Comparison of ENCODE assay signal across 15 mouse cellular contexts in genomic region chr3:129566013-129566412, GRCm38 (mm10). TPM values are rescaled to one million over a fixed set of nuclear protein-coding genes. Genes with fewer than 3 reads are reported as not detected.
A peak's percentile ranks its signal among the peaks of the same experiment; 100 is the strongest.
DNase-seq lines count a peak whose midpoint lies in the region; ATAC-seq lines count a peak whose summit lies in the region.
"Had no signal": no experiment of that assay in that cellular context is flagged by ENCODE, and none has a peak within 500 bp of the region (broad histone marks: within the 10 kb centered on the region; RNA-seq: fewer than 3 reads in every experiment).

No protein-coding gene starts in this region.

- 73% methylated on average over 2 of the region's 2 CpGs for WGBS in heart, embryonic 11.5 days (ENCODE audit: insufficient replicate concordance)
- 64% methylated on average over 2 of the region's 2 CpGs for WGBS in intestine, embryonic 15.5 days
- 87% methylated on average over 2 of the region's 2 CpGs for WGBS in hindbrain, embryonic 11.5 days

- H3K4me3 ChIP-seq in heart, embryonic 11.5 days (ENCODE audit: low read depth, low read length): no peak overlapping the region
- H3K4me3 ChIP-seq in intestine, embryonic 15.5 days (replicated peaks): no peak overlapping the region
- H3K4me3 ChIP-seq in hindbrain, embryonic 11.5 days (ENCODE audit: low read depth, low read length): no peak overlapping the region
- H3K4me3 ChIP-seq: limb, embryonic 15.5 days; midbrain, embryonic 15.5 days had no signal

- no peaks in the 10 kb centered on the region for H3K9me3 ChIP-seq in heart, embryonic 11.5 days (replicated peaks; ENCODE audit: control insufficient read depth, low read length)
- no peaks in the 10 kb centered on the region for H3K9me3 ChIP-seq in intestine, embryonic 15.5 days
- no peaks in the 10 kb centered on the region for H3K9me3 ChIP-seq in hindbrain, embryonic 11.5 days (ENCODE audit: control insufficient read depth, low read length)
- H3K9me3 ChIP-seq: limb, embryonic 15.5 days; midbrain, embryonic 15.5 days had no signal

- peaks cover 17% of the 10 kb centered on the region for H3K4me1 ChIP-seq in heart, embryonic 11.5 days (ENCODE audit: control insufficient read depth, insufficient read depth, low read length)
- peaks cover 14% of the 10 kb centered on the region for H3K4me1 ChIP-seq in intestine, embryonic 15.5 days (replicated peaks)
- H3K4me1 ChIP-seq in hindbrain, embryonic 11.5 days (replicated peaks; ENCODE audit: control insufficient read depth, insufficient read depth, low read length): no peaks in the 10 kb centered on the region
- H3K4me1 ChIP-seq: midbrain, embryonic 15.5 days had no signal

- intact Hi-C loops in heart, postnatal 25 days (cut with DNase I): no loop called here

- no peaks in the 10 kb centered on the region for H3K36me3 ChIP-seq in heart, embryonic 11.5 days (ENCODE audit: control insufficient read depth, insufficient read depth, low read length)
- no peaks in the 10 kb centered on the region for H3K36me3 ChIP-seq in intestine, embryonic 15.5 days
- no peaks in the 10 kb centered on the region for H3K36me3 ChIP-seq in hindbrain, embryonic 11.5 days (ENCODE audit: control insufficient read depth, insufficient read depth, low read length)
- H3K36me3 ChIP-seq: midbrain, embryonic 15.5 days had no signal

- no peak overlapping the region for H3K9ac ChIP-seq in heart, embryonic 11.5 days (ENCODE audit: low read depth, low read length)
- H3K9ac ChIP-seq in intestine, embryonic 15.5 days: no peak overlapping the region
- H3K9ac ChIP-seq in hindbrain, embryonic 11.5 days (ENCODE audit: low read depth, low read length): no peak overlapping the region
- H3K9ac ChIP-seq: limb, embryonic 15.5 days; midbrain, embryonic 15.5 days had no signal

- peak overlapping the region; percentile 47; the same call in 1 of the 2 replicates for H3K27ac ChIP-seq in heart, embryonic 11.5 days (ENCODE audit: low read depth, low read length)
- H3K27ac ChIP-seq in intestine, embryonic 15.5 days: no peak overlapping the region
- H3K27ac ChIP-seq in hindbrain, embryonic 11.5 days (ENCODE audit: low read depth, low read length): no peak overlapping the region
- H3K27ac ChIP-seq: macrophage; midbrain, embryonic 15.5 days had no signal

- DNase-seq in heart, postnatal 25 days (ENCODE audit: low spot score): no peak
- DNase-seq in hindbrain, embryonic 11.5 days (ENCODE audit: low spot score): no peak
- DNase-seq in c-Kit-positive CD71-positive TER-119-positive erythroid progenitor cells, embryonic 14.5 days (ENCODE audit: low spot score): no peak
- DNase-seq: cerebellum, adult 11 months; right cerebral cortex, postnatal 25 days; thymus, postnatal 36 days had no signal

- H3K27me3 ChIP-seq in heart, embryonic 11.5 days (ENCODE audit: control insufficient read depth, insufficient read depth, low read length): no peaks in the 10 kb centered on the region
- no peaks in the 10 kb centered on the region for H3K27me3 ChIP-seq in intestine, embryonic 15.5 days (replicated peaks)
- no peaks in the 10 kb centered on the region for H3K27me3 ChIP-seq in hindbrain, embryonic 11.5 days (ENCODE audit: control insufficient read depth, insufficient read depth, low read length)
- H3K27me3 ChIP-seq: limb, embryonic 15.5 days; midbrain, embryonic 15.5 days had no signal

- ATAC-seq in heart, embryonic 11.5 days (replicated peaks; ENCODE audit: insufficient number of reproducible peaks, low FRiP score, low TSS enrichment): no peak
- peak; percentile 46 for ATAC-seq in CD4-positive, CD25-positive, alpha-beta regulatory T cell, adult 4 months
- ATAC-seq in intestine, embryonic 15.5 days: peak; percentile 37; the same call in 1 of the 2 replicates
- ATAC-seq in megakaryocyte progenitor cell, adult 5-6 weeks (replicated peaks; ENCODE audit: poor library complexity): peak; percentile 27; the same call in 1 of the 2 replicates
- no peak for ATAC-seq in hindbrain, embryonic 11.5 days (ENCODE audit: low FRiP score)
- no peak for ATAC-seq in erythroblast, adult 5-6 weeks (replicated peaks; ENCODE audit: low FRiP score, poor library complexity, severe bottlenecking)
- ATAC-seq: hindbrain, embryonic 16.5 days; midbrain, embryonic 15.5 days had no signal

- no peak overlapping the region for H3K4me2 ChIP-seq in heart, embryonic 11.5 days
- H3K4me2 ChIP-seq in intestine, embryonic 15.5 days (replicated peaks): no peak overlapping the region
- H3K4me2 ChIP-seq in hindbrain, embryonic 11.5 days (replicated peaks; ENCODE audit: low read depth, low read length): no peak overlapping the region
- H3K4me2 ChIP-seq: limb, embryonic 15.5 days; midbrain, embryonic 15.5 days had no signal

RNA-seq across cellular contexts. Expression of gene Elovl6, which starts 33.9 kb away (rescaled TPM):
- 20.9 and 22.8 TPM in 2 replicates for polyA plus RNA-seq in heart, embryonic 11.5 days (2014; fragmentation: Nextera tagmentation; extraction: Ambion mirVana)
- total RNA-seq in heart, postnatal 25 days (2021): 1 to 10 TPM; 1.4 to 1.5 TPM
- polyA plus RNA-seq in CD4-positive, CD25-positive, alpha-beta regulatory T cell, adult 4 months (2017; shearing (Covaris generic)): 10 to 100 TPM; 14.3 to 14.6 TPM
- 46.4 and 47.8 TPM in 2 replicates for polyA plus RNA-seq in intestine, embryonic 15.5 days (2015; fragmentation: Nextera tagmentation; extraction: Ambion mirVana)
- total RNA-seq in megakaryocyte progenitor cell, adult 5-6 weeks (2015): 16.2 and 22.7 TPM in 2 replicates
- total RNA-seq in megakaryocyte progenitor cell, adult 5-6 weeks (2017): 11.8 and 12.3 TPM in 2 replicates
- 46.5 and 46.8 TPM in 2 replicates for polyA plus RNA-seq in hindbrain, embryonic 11.5 days (2014; fragmentation: Nextera tagmentation; extraction: Ambion mirVana)
- 3.7 and 5.2 TPM in 2 replicates for total RNA-seq in erythroblast, adult 5-6 weeks (2015; ENCODE audit: low replicate concordance)
- total RNA-seq in erythroblast, adult 5-6 weeks (2017; ENCODE audit: low replicate concordance): 0.70 and 1.6 TPM in 2 replicates

Comparison
In these comparisons a context has a peak if more than half of its experiments do, and no peak if none do; other contexts are left out.
1. ATAC-seq: peak in CD4-positive, CD25-positive, alpha-beta regulatory T cell, adult 4 months (single experiment), intestine, embryonic 15.5 days (single experiment) and megakaryocyte progenitor cell, adult 5-6 weeks (single experiment); none in heart, embryonic 11.5 days (single experiment), hindbrain, embryonic 11.5 days (single experiment) and erythroblast, adult 5-6 weeks (single experiment).